Mouse (Mus musculus) stomach, postnatal 0 days (tissue): ENCODE results near the gene Prpsap2.

Experiments used
- CTCF ChIP-seq: IDR thresholded peaks from 2 replicates; pipeline ENCODE4 v1.5.1; 2016; ENCODE audit warnings: antibody characterized with exemption, low read depth, mild to moderate bottlenecking, moderate library complexity
- EP300 ChIP-seq: optimal IDR thresholded peaks from 2 replicates; pipeline ENCODE3; 2016; ENCODE audit warnings: antibody characterized with exemption

- no peak for TF ChIP-seq CTCF
- TF ChIP-seq EP300 = no peak
These were observed 56.3 kb downstream of the Prpsap2 start for GRCm38 (mm10) chr11:61705581-61705980.
